Mouse (Mus musculus): ENCODE data around the gene Necab2.

The Necab2 gene

DNA sequence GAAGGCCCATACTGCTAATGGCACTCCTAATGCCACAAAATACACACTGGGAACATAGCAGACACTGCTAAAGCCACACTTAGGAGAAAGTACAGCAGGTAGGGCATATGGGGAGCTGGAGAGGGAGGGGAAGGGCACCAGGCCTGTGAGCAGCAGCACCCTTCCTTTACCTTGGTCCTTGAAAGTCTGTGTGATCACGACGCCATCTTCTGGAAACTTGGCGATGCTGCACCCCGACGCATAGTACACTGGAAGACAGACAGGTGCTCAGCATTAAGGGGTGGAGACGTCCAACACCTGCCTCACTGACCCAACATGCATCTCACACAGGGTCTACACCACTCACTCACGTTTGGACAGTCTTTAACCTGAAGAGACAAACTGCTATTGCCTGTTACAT is 73.6 kb downstream of the Necab2 start:
- no peak for DNase-seq (ENCODE audit: low spot score)

Data from spleen, adult 12 weeks (tissue).